Mouse (Mus musculus): ENCODE measurements around the gene Ninj1. TPM values are rescaled to one million over a fixed set of nuclear protein-coding genes. Genes with fewer than 3 reads are reported as not detected.

The Ninj1 gene
- polyA plus RNA-seq, 1 experiment from 2014 or later, result 30.0 TPM

DNA sequence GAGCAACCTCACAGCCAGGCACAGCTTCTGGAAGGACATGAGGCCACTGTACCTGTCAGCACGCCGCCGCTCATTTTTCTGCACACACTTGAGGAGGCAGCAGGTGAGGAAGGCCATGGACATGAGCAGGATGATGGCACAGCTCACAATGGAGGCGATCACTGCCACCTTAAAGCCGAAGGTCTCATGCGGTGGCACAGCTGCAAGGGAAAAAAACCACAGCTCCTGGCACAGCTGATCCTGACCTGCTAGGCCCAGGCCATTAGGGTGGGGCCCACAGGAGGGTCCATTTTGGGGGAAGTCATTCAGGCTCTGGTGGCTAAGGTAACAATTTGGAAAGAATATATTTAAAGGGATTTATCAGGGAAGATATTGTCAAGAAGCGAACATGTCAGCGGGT is 51.5 kb downstream of the Ninj1 start:
- H3K4me3 ChIP-seq (ENCODE audit: low read depth, low read length), result no peak overlapping the region
- no peaks in the 10 kb centered on the region for H3K36me3 ChIP-seq (ENCODE audit: control insufficient read depth, insufficient read depth, low read length)
- no peak overlapping the region for H3K27ac ChIP-seq (ENCODE audit: low read depth, low read length)
- H3K4me2 ChIP-seq (ENCODE audit: low read length), result no peak overlapping the region
- no peaks in the 10 kb centered on the region for H3K27me3 ChIP-seq (replicated peaks; ENCODE audit: control insufficient read depth, insufficient read depth, low read length)
- H3K9ac ChIP-seq (ENCODE audit: low read length), result no peak overlapping the region
- no peak for DNase-seq (ENCODE audit: low spot score)
- WGBS, result 92% methylated on average over 8 of the region's 8 CpGs
- no peaks in the 10 kb centered on the region for H3K4me1 ChIP-seq (ENCODE audit: control insufficient read depth, insufficient read depth, low read length)
- no peaks in the 10 kb centered on the region for H3K9me3 ChIP-seq (replicated peaks; ENCODE audit: control insufficient read depth, low read length)
- no peak for ATAC-seq

DNA sequence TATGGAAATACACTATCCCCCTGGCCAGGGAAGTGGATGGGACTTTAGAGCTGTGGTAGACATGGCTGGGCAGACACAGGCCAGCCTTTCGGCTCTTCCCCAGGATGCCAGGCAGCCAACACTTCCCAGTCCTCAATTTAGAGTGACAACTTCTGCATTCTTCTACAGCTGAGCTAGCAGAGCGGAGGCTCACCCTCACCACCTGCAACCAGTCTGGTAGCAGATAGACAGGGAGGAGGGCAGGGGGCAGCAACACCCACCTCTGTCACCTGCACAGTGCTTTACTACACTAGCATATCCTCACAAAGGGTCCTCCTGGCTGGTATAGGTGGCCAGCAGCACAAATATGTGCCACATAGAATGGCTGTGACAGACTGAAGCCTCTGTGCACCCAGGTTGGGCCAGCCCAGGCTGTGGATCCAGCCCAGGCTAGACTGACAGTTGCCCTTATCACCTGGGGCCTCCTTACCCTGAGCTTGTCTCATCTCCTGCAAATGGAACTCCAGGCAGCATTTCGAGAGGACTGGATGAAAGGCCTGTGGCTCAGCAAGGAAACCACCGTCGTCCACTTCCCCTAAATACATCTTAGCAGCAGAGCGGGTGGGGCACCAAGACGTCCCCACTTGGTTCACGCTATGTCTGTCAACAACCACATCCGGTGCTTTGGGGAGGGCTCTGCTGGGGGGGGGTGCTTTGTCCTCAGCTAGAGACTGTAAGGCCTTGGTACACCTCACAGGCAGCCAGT is 55.2 kb downstream of the Ninj1 start:
- peaks cover 8% of the 10 kb centered on the region for H3K27me3 ChIP-seq (replicated peaks; ENCODE audit: control insufficient read depth, insufficient read depth, low read length)
- DNase-seq (ENCODE audit: low spot score) (no peak), ATAC-seq (no peak)
- H3K9me3 ChIP-seq (replicated peaks; ENCODE audit: control insufficient read depth, low read length), result no peaks in the 10 kb centered on the region
- H3K4me3 ChIP-seq (ENCODE audit: low read depth, low read length), result no peak overlapping the region
- no peak overlapping the region for H3K9ac ChIP-seq (ENCODE audit: low read length)
- no peaks in the 10 kb centered on the region for H3K36me3 ChIP-seq (ENCODE audit: control insufficient read depth, insufficient read depth, low read length)
- WGBS, result 83% methylated on average over 9 of the region's 9 CpGs
- peaks cover under 1% of the 10 kb centered on the region; the same call in 1 of the 2 replicates for H3K4me1 ChIP-seq (ENCODE audit: control insufficient read depth, insufficient read depth, low read length)
- no peak overlapping the region for H3K27ac ChIP-seq (ENCODE audit: low read depth, low read length)
- no peak overlapping the region for H3K4me2 ChIP-seq (ENCODE audit: low read length)

DNA sequence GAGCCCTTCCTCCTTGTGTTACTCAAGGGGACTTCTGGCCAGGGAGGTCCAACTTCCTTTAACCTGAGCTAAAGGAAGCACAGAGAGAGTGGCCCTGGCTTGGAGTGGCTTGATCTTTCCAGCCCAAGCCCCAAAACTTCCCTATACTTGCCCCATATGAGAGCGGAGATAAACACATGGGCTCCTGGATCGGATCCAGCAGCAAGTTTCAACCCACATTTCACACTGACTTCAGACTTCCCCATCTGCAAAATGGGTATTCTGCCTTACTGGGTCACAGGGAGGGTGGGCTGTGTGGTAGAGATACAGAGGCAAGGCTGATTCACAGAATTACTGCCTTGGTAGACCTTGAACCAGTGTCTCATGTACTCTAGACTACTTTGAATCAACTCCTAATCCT is 56.2 kb downstream of the Ninj1 start:
- H3K4me1 ChIP-seq (ENCODE audit: control insufficient read depth, insufficient read depth, low read length), result peaks cover 6% of the 10 kb centered on the region; the same call in 1 of the 2 replicates
- H3K4me2 ChIP-seq (ENCODE audit: low read length), result no peak overlapping the region
- peaks cover 18% of the 10 kb centered on the region for H3K27me3 ChIP-seq (replicated peaks; ENCODE audit: control insufficient read depth, insufficient read depth, low read length)
- H3K36me3 ChIP-seq (ENCODE audit: control insufficient read depth, insufficient read depth, low read length), result no peaks in the 10 kb centered on the region
- no peak overlapping the region for H3K27ac ChIP-seq (ENCODE audit: low read depth, low read length)
- ATAC-seq (no peak), DNase-seq (ENCODE audit: low spot score) (no peak)
- H3K4me3 ChIP-seq (ENCODE audit: low read depth, low read length), result no peak overlapping the region
- no peak overlapping the region for H3K9ac ChIP-seq (ENCODE audit: low read length)
- no peaks in the 10 kb centered on the region for H3K9me3 ChIP-seq (replicated peaks; ENCODE audit: control insufficient read depth, low read length)
- 98% methylated on average over 2 of the region's 2 CpGs for WGBS

DNA sequence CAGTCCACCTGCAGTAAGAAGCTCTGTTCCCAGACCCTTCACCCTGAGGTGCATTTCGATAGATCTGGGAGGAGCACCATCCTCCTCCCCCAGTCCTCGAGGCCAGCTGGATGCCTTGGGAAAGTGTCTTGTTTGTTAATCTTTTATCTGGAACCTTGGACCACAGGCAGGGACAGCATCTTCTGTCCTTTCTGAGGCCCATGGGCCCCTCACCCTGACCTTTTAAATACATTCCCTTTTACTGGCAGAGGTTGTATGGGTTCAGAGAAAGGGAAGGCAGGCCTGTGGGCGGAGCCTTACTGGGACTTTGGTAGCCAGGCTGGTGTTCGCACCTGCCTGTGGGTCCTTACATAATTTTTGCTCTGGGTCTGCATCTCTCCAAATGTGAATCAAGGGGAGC is 58.0 kb downstream of the Ninj1 start:
- Histone ChIP-seq H3K9ac (ENCODE audit: low read length) (no peak overlapping the region), H3K4me2 (ENCODE audit: low read length) (no peak overlapping the region), H3K27ac (ENCODE audit: low read depth, low read length) (no peak overlapping the region), H3K4me3 (ENCODE audit: low read depth, low read length) (no peak overlapping the region), H3K9me3 (replicated peaks; ENCODE audit: control insufficient read depth, low read length) (no peaks in the 10 kb centered on the region), H3K27me3 (replicated peaks; ENCODE audit: control insufficient read depth, insufficient read depth, low read length) (peaks cover 21% of the 10 kb centered on the region), H3K4me1 (ENCODE audit: control insufficient read depth, insufficient read depth, low read length) (peaks cover 6% of the 10 kb centered on the region; the same call in 1 of the 2 replicates), H3K36me3 (ENCODE audit: control insufficient read depth, insufficient read depth, low read length) (no peaks in the 10 kb centered on the region)
- WGBS, result 47% methylated on average over 4 of the region's 4 CpGs
- no peak for DNase-seq (ENCODE audit: low spot score)
- no peak for ATAC-seq

Other genes with a start within 250 kb of the Ninj1 start
- gene Fam120a, start 219.5 kb upstream of the Ninj1 start, polyA plus RNA-seq (2014; fragmentation: Nextera tagmentation; extraction: Ambion mirVana), result 17.8 and 18.7 TPM in 2 replicates
- 14.9 and 17.8 TPM in 2 replicates for gene Wnk2, start 39.5 kb upstream of the Ninj1 start, polyA plus RNA-seq (2014; fragmentation: Nextera tagmentation; extraction: Ambion mirVana)
- gene Card19, start 28.6 kb downstream of the Ninj1 start, polyA plus RNA-seq (2014; fragmentation: Nextera tagmentation; extraction: Ambion mirVana), result 20.8 and 23.8 TPM in 2 replicates
- 0.82 and 1.4 TPM in 2 replicates for gene Susd3, start 61.2 kb downstream of the Ninj1 start, polyA plus RNA-seq (2014; fragmentation: Nextera tagmentation; extraction: Ambion mirVana)
- gene Fgd3, start 132.8 kb downstream of the Ninj1 start, polyA plus RNA-seq (2014; fragmentation: Nextera tagmentation; extraction: Ambion mirVana), result 2.8 and 3.4 TPM in 2 replicates
- 19.2 and 25.2 TPM in 2 replicates for gene Bicd2, start 154.1 kb downstream of the Ninj1 start, polyA plus RNA-seq (2014; fragmentation: Nextera tagmentation; extraction: Ambion mirVana)
- gene Ippk, start 233.8 kb downstream of the Ninj1 start, polyA plus RNA-seq (2014; fragmentation: Nextera tagmentation; extraction: Ambion mirVana), result 12.6 and 16.5 TPM in 2 replicates

All from forebrain, embryonic 14.5 days (tissue).